23 mouse cellular contexts compared by ENCODE assay signal in genomic region chr7:37922999-37923398, GRCm38 (mm10).
DNase-seq lines count a peak whose midpoint lies in the region; TF ChIP-seq lines count a peak whose summit lies in the region.
"Had no signal": no experiment of that assay in that cellular context is flagged by ENCODE, and none has a peak within 500 bp of the region (broad histone marks: within the 10 kb centered on the region; RNA-seq: fewer than 3 reads in every experiment).

No protein-coding gene starts in this region.

- H3K79me2 ChIP-seq in MEL (ENCODE audit: control insufficient read depth, insufficient read depth, low read length, poor library complexity): no peaks in the 10 kb centered on the region

- intact Hi-C loops in heart, postnatal 25 days (cut with DNase I): no loop called here
- intact Hi-C loops in left cerebral cortex, adult 2 months (cut with DNase I): no loop called here
- intact Hi-C loops in left cerebral cortex, postnatal 25 days (cut with DNase I): no loop called here

- H3K27me3 ChIP-seq in ES-Bruce4 (ENCODE audit: control insufficient read depth, insufficient read depth, low read length, poor library complexity, severe bottlenecking) (no peaks in the 10 kb centered on the region), MEL (ENCODE audit: control insufficient read depth in 1 of 2, insufficient read depth in 2 of 2, low read length in 2 of 2) (no peaks in the 10 kb centered on the region)
- H3K27me3 ChIP-seq: embryonic facial prominence, embryonic 13.5 days; forebrain, embryonic 15.5 days; heart, embryonic 15.5 days; liver, embryonic 13.5 days; stomach, embryonic 15.5 days had no signal

- no peak overlapping the region for H3K9ac ChIP-seq in ES-Bruce4 (ENCODE audit: low read depth, poor library complexity, severe bottlenecking)
- no peak overlapping the region for H3K9ac ChIP-seq in MEL (ENCODE audit: control insufficient read depth, low read depth, low read length, poor library complexity, severe bottlenecking)
- H3K9ac ChIP-seq: embryonic facial prominence, embryonic 13.5 days; forebrain, embryonic 15.5 days; heart, embryonic 15.5 days; limb, embryonic 12.5 days; liver, embryonic 13.5 days; stomach, embryonic 15.5 days had no signal

- no peaks in the 10 kb centered on the region for H3K4me1 ChIP-seq in ES-Bruce4 (ENCODE audit: control insufficient read depth, insufficient read depth, low read length)
- no peaks in the 10 kb centered on the region for H3K4me1 ChIP-seq in MEL (ENCODE audit: control insufficient read depth in 1 of 2, insufficient read depth in 2 of 2, low read length in 2 of 2)
- H3K4me1 ChIP-seq: heart, embryonic 15.5 days; liver, embryonic 13.5 days; stomach, embryonic 15.5 days had no signal

- peak; percentile 25; the same call in 1 of the 2 replicates for TF ChIP-seq CTCF in left cerebral cortex, adult 2 months (IDR thresholded peaks at IDR 0.05)
- peak; percentile 24 for TF ChIP-seq CTCF in ES-Bruce4 (IDR thresholded peaks at IDR 0.05; ENCODE audit: low read depth, low read length)
- TF ChIP-seq CTCF in MEL (IDR thresholded peaks at IDR 0.05 in 2 of 3, conservative IDR thresholded peaks at IDR 0.05 in 1 of 3; ENCODE audit: control insufficient read depth in 1 of 3, insufficient read depth in 1 of 3, low read depth in 2 of 3, low read length in 3 of 3, poor library complexity in 1 of 3, severe bottlenecking in 1 of 3): peak; percentile 8 to 33 (median 30); a peak in 4 of 6 replicates

- no peak for TF ChIP-seq RAD21 in MEL (IDR thresholded peaks at IDR 0.05; ENCODE audit: low read depth, low read length)

- no peak for TF ChIP-seq POLR2A in ES-Bruce4 (IDR thresholded peaks at IDR 0.05; ENCODE audit: insufficient read depth, low read length)
- TF ChIP-seq POLR2A in MEL (IDR thresholded peaks at IDR 0.05; ENCODE audit: control insufficient read depth in 1 of 2, insufficient read depth in 1 of 2, low read depth in 1 of 2, low read length in 2 of 2, poor library complexity in 1 of 2): no peak

- H3K9me3 ChIP-seq in ES-Bruce4 (replicated peaks; ENCODE audit: control insufficient read depth, insufficient read depth, low read length, poor library complexity, severe bottlenecking) (no peaks in the 10 kb centered on the region), MEL (replicated peaks; ENCODE audit: insufficient read depth, low read length) (no peaks in the 10 kb centered on the region)
- H3K9me3 ChIP-seq: forebrain, embryonic 15.5 days; heart, embryonic 15.5 days; liver, embryonic 13.5 days; stomach, embryonic 15.5 days had no signal

- H3K36me3 ChIP-seq in ES-Bruce4 (ENCODE audit: control insufficient read depth, insufficient read depth, low read length, poor library complexity, severe bottlenecking) (no peaks in the 10 kb centered on the region), MEL (ENCODE audit: control insufficient read depth in 1 of 2, insufficient read depth in 2 of 2, low read length in 2 of 2) (no peaks in the 10 kb centered on the region)
- H3K36me3 ChIP-seq: embryonic facial prominence, embryonic 13.5 days; forebrain, embryonic 15.5 days; heart, embryonic 15.5 days; hindbrain, embryonic 10.5 days; limb, embryonic 12.5 days; liver, embryonic 13.5 days; stomach, embryonic 15.5 days had no signal

- no peak for TF ChIP-seq EP300 in ES-Bruce4 (IDR thresholded peaks at IDR 0.05; ENCODE audit: insufficient read depth, low read depth, low read length)
- TF ChIP-seq EP300 in MEL (IDR thresholded peaks at IDR 0.05; ENCODE audit: low read depth in 1 of 2, low read length in 2 of 2): no peak

- no peak overlapping the region for H3K27ac ChIP-seq in left cerebral cortex, adult 2 months
- H3K27ac ChIP-seq in ES-Bruce4 (ENCODE audit: insufficient read depth, low read length) (no peak overlapping the region), MEL (ENCODE audit: control insufficient read depth, low read depth, low read length) (no peak overlapping the region)
- H3K27ac ChIP-seq: embryonic facial prominence, embryonic 13.5 days; heart, embryonic 15.5 days; hindbrain, embryonic 10.5 days; limb, embryonic 12.5 days; liver, embryonic 13.5 days; stomach, embryonic 15.5 days had no signal

- no peak overlapping the region for H3K4me3 ChIP-seq in left cerebral cortex, adult 2 months
- H3K4me3 ChIP-seq in ES-Bruce4 (ENCODE audit: low read depth, low read length) (no peak overlapping the region), MEL (ENCODE audit: control insufficient read depth in 1 of 2, insufficient read depth in 1 of 2, low read depth in 2 of 2, low read length in 2 of 2) (no peak overlapping the region)
- H3K4me3 ChIP-seq: embryonic facial prominence, embryonic 13.5 days; forebrain, embryonic 15.5 days; heart, embryonic 15.5 days; hindbrain, embryonic 10.5 days; limb, embryonic 12.5 days; liver, embryonic 13.5 days; myocyte; stomach, embryonic 15.5 days had no signal

- peak; percentile 64 for DNase-seq in heart, adult 11 months
- DNase-seq in heart, postnatal 25 days (ENCODE audit: low spot score): no peak
- DNase-seq in left cerebral cortex, adult 2 months (ENCODE audit: extremely low spot score in 1 of 2, low spot score in 2 of 2): no peak
- DNase-seq in left cerebral cortex, postnatal 25 days (ENCODE audit: low spot score in 2 of 2): no peak
- peak; percentile 9 for DNase-seq in MEL (ENCODE audit: low read depth, low spot score)
- DNase-seq in adrenal gland, postnatal 4 days (ENCODE audit: low spot score in 2 of 2): no peak
- no peak for DNase-seq in frontal cortex, postnatal 10 days (ENCODE audit: low spot score in 2 of 2)
- DNase-seq: adrenal gland, adult 2 months; B cell, adult 2 months; kidney, adult 8-10 months; kidney, postnatal 36 days; layer of hippocampus, adult 9-11 months; liver, embryonic 13.5 days; midbrain, embryonic 14.5 days; right cerebral cortex, postnatal 25 days had no signal

TF ChIP-seq in MEL, 35 proteins besides CTCF, POLR2A, EP300 and RAD21:
- TF ChIP-seq CHD1 (IDR thresholded peaks at IDR 0.05; ENCODE audit: low read depth, low read length): no peak
- no peak for TF ChIP-seq USF1 (IDR thresholded peaks at IDR 0.05; ENCODE audit: low read depth, low read length)
- no peak for TF ChIP-seq GABPA (IDR thresholded peaks at IDR 0.05; ENCODE audit: low read depth, low read length)
- TF ChIP-seq CHD2 (IDR thresholded peaks at IDR 0.05; ENCODE audit: low read length): no peak
- no peak for TF ChIP-seq HCFC1 (IDR thresholded peaks at IDR 0.05; ENCODE audit: low read depth, low read length)
- TF ChIP-seq ELF1 (IDR thresholded peaks at IDR 0.05; ENCODE audit: low read depth, low read length): no peak
- no peak for TF ChIP-seq NRF1 (IDR thresholded peaks at IDR 0.05; ENCODE audit: insufficient read depth, low read depth, low read length, poor library complexity, severe bottlenecking)
- TF ChIP-seq MAZ (IDR thresholded peaks at IDR 0.05; ENCODE audit: low read depth, low read length): no peak
- TF ChIP-seq TCF12 (IDR thresholded peaks at IDR 0.05; ENCODE audit: low read depth, low read length): no peak
- no peak for TF ChIP-seq NELFE (IDR thresholded peaks at IDR 0.05; ENCODE audit: low read depth, low read length)
- TF ChIP-seq MAX (IDR thresholded peaks at IDR 0.05; ENCODE audit: low read length): no peak
- no peak for TF ChIP-seq POLR2AphosphoS2 (IDR thresholded peaks at IDR 0.05; ENCODE audit: low read length)
- TF ChIP-seq ZC3H11A (IDR thresholded peaks at IDR 0.05; ENCODE audit: low read depth, low read length): no peak
- TF ChIP-seq SMC3 (IDR thresholded peaks at IDR 0.05; ENCODE audit: low read depth, low read length): no peak
- TF ChIP-seq RCOR1 (IDR thresholded peaks at IDR 0.05; ENCODE audit: low read depth, low read length): no peak

Comparison
In these comparisons a context has a peak if more than half of its experiments do, and no peak if none do; other contexts are left out.
1. DNase-seq: peak in heart, adult 11 months (single experiment) and MEL (single experiment); none in heart, postnatal 25 days (single experiment), left cerebral cortex, adult 2 months (0 of 2), left cerebral cortex, postnatal 25 days (0 of 2), adrenal gland, postnatal 4 days (0 of 2) and frontal cortex, postnatal 10 days (0 of 2).
2. Peak in every context shown above with its lines, with median percentiles within 50 percentile points of each other: CTCF ChIP-seq.